Mouse (Mus musculus) C2C12 (cell line): ENCODE data around the gene Rnf114.

Source experiments
- CTCF ChIP-seq: IDR thresholded peaks from one replicate; pipeline ENCODE4 v1.5.1; 2011; ENCODE audit not compliant: control insufficient read depth, insufficient read depth, insufficient read length
- MYOD1 ChIP-seq: IDR thresholded peaks from one replicate; pipeline ENCODE4 v1.6.1; 2011; ENCODE audit warnings: low read depth; ENCODE audit not compliant: control insufficient read depth, insufficient read length

DNA sequence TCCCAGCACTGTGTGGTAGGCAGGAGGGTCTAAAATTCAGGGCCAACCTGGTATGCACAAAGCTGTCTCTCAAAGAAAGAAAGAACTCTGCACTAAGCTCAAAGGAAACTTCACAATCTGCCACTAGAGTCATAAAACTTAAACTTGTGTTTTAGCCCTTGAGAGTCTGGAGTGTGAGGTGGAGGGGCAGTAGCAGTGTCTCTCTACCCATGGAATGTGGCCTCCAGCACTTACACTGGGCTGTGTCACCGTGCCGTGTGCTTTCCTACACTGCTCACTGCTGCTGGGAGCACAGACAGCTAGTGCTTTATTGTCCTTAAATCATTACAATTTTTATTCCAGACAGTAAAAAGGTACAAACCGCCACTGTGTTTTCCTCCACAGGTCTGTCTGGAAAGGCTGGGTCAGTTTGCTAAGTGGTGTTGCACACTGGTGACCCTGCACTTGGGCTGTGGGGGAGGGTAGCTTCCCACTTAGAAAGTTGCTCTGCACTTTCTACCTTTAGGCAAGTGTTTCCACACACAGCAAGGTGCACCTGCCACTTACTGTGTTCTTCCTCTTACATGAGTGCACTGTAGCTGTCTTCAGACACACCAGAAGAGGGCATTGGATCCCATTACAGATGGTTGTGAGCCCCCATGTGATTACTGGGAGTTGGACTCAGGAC, 15.4 kb downstream of the Rnf114 start:
- TF ChIP-seq CTCF (no peak), MYOD1 (no peak)
